Mouse (Mus musculus): ENCODE results near the gene Ugp2. TPM values are rescaled to one million over a fixed set of nuclear protein-coding genes. Genes with fewer than 3 reads are reported as not detected.

Gene Ugp2
- polyA plus RNA-seq, 1 experiment from 2014 or later = 95.1 TPM

DNA sequence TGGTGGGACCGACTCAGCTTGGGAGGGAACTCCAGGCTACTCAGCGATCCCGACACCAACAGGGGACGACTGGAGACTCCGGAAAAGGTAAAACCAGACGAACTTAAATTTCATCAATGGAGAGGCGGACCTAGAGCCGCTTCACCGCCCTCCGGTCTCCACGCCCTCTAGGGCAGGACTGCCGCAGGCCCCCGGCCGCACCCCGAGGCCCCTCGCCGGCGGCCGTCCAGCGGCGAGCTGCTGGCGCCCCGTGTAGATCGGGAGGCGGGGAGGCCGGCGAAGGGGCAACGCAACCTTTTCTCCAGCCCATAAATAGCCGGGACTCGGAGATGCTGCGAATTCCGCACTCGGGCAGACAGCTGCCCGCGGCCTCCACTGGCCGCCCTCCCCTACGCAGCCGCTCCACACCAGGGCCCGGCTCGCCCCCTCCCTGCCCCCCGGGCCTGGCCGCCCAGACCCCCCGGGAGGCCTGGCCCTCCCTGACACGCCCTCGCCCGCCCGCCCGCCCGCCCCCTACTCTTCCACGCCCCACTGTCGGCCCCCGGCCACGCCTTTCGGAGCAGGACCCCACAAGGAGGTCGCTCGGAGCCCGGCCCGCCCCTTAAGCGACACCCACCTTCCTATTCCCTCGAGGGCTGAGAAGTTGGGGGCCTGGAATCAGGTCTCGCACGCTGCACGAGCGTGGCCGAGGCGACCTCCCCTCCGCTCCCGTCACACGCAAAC, 441 bp downstream of the Ugp2 start:
- Histone ChIP-seq H3K36me3 (no peaks in the 10 kb centered on the region), H3K27ac (peak overlapping the region; percentile 98), H3K9me3 (no peaks in the 10 kb centered on the region), H3K4me2 (peak overlapping the region; percentile 76), H3K4me3 (peak overlapping the region; percentile 74), H3K4me1 (peaks cover 22% of the 10 kb centered on the region), H3K9ac (peak overlapping the region; percentile 78), H3K27me3 (no peaks in the 10 kb centered on the region)
- ATAC-seq (ENCODE audit: borderline replicate concordance, extremely low read depth, low FRiP score, low TSS enrichment) = peak; percentile 97
- WGBS = under 1% methylated on average over 63 of the region's 69 CpGs

DNA sequence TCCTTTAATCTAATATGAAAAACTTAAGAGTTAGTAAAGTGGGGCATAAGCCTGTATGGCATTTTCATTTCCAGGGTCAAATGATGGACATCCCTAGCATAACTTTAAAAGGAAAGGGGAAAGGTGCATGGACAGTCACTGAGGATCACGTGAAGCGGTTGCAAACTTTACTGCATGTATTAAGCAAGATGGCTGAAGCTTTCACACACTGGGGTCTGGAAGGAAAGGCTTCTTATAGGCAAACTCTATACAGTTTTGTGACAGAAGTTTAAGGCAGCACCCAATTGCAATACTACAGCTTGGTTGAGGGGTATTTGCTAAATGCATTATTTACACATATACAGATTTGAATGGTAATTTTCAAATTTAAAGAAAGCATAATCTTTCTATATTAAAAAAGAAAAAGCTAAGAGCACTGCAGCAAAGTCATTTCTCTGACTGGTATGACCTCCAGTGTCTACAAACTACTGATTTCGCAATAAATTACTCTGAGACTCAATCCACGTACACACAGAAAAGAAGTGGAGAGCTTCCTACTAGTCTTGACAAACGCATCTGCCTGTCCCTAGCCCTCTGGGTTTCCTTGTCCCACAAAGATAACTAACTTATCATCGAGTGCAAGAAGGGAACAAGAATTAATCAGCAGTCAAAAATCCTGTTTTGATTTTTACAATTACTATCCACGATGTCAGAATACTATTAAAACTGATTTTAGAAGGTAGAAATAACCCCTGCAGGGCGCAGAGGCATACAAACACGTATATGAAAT, 1.6 kb downstream of the Ugp2 start:
- no peaks in the 10 kb centered on the region for H3K9me3 ChIP-seq
- ATAC-seq (ENCODE audit: borderline replicate concordance, extremely low read depth, low FRiP score, low TSS enrichment) = no peak
- peak overlapping the region; percentile 98 for H3K27ac ChIP-seq
- WGBS = 8% methylated on average over 9 of the region's 9 CpGs
- H3K4me1 ChIP-seq = peaks cover 22% of the 10 kb centered on the region
- H3K4me2 ChIP-seq = peak overlapping the region; percentile 76
- no peaks in the 10 kb centered on the region for H3K36me3 ChIP-seq
- H3K9ac ChIP-seq = peak overlapping the region; percentile 78
- H3K4me3 ChIP-seq = peak overlapping the region; percentile 74
- no peaks in the 10 kb centered on the region for H3K27me3 ChIP-seq

DNA sequence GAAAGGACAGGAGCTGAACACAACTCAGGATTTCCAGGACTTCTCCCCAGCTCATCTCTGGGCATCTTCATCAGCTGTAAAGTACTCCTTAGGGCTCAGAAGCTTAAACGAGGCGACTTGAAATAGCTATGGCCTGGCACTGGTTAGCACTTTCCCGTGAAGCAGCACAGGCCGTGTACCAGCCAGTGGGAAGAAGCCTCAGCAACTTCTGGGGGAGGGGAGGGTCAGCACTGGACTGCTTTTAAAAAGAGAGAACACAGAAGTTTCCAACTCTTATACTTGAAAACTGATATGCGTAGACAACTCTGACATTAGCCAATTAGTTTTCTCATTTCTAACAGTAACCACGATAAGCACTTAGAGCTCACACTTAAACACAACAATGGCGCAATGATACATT, 2.5 kb downstream of the Ugp2 start:
- WGBS = 32% methylated on average over 7 of the region's 7 CpGs
- Histone ChIP-seq H3K9ac (no peak overlapping the region), H3K4me1 (peaks cover 22% of the 10 kb centered on the region), H3K27me3 (no peaks in the 10 kb centered on the region), H3K4me2 (peak overlapping the region; percentile 76), H3K9me3 (no peaks in the 10 kb centered on the region), H3K36me3 (no peaks in the 10 kb centered on the region), H3K27ac (no peak overlapping the region), H3K4me3 (peak overlapping the region; percentile 74)
- ATAC-seq (ENCODE audit: borderline replicate concordance, extremely low read depth, low FRiP score, low TSS enrichment) = no peak

DNA sequence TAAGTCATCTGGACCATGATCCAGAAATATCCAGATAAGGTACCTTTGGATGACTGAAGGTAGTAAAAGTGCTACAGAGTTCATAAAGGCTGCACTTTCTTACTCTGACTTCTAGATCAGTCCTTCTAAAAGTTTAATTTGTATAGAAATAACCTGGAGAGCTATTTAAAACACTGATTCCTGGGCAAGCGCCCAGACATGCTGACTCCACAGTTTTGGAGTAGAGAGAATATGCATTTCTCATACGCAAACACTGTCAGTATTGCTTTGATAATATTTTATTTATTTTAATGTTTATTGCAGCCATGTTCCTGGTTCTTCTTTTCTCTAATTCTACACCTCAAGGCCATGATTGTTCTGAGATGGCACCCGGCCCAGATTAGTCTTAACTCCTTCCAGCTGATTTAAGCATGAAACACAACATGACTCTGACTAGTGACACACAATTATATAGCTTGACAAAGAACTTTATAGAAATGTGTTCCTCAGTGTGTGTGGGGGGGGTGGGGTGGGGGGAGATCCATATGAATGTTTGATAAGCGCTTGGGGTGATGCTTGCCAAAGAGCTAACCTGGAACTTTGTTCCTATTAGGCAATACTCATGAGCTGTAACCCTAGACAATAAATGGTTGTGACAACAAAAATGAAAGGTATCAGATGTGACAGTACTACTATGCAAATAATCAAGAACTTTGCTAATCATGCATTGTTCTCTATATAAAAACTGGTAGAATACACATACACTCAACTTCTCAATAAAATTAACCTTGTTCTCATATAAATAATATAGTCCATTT, 7.7 kb downstream of the Ugp2 start:
- ATAC-seq (ENCODE audit: borderline replicate concordance, extremely low read depth, low FRiP score, low TSS enrichment) = no peak

DNA sequence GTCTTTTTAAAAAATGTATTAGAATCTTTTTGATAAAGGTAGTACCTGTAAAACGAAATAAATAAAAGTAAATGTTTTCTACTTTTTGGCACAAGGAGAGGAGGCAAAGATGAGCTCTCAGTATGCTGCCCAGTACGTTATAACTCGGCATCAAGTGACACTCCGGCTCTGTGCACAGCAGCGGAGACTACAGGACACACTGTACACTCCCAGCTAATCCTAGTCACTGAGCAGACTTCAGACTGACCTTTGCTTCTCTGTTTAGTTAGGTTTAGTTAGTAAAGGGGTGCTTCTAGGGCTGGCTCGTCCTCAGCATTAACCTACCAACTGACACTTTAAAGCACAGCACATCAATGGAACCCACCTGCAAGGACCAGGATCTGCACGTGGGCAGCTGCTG, 19.7 kb downstream of the Ugp2 start:
- Histone ChIP-seq H3K9me3 (no peaks in the 10 kb centered on the region), H3K36me3 (peaks cover 9% of the 10 kb centered on the region; the same call in 1 of the 2 replicates), H3K4me2 (no peak overlapping the region), H3K9ac (no peak overlapping the region), H3K4me1 (no peaks in the 10 kb centered on the region), H3K27me3 (no peaks in the 10 kb centered on the region), H3K27ac (no peak overlapping the region), H3K4me3 (no peak overlapping the region)
- WGBS = 89% methylated on average over 7 of the region's 7 CpGs
- ATAC-seq (ENCODE audit: borderline replicate concordance, extremely low read depth, low FRiP score, low TSS enrichment) = no peak

More for the DNA sequence above, 7.7 kb downstream of the Ugp2 start:
- H3K27me3 ChIP-seq = no peaks in the 10 kb centered on the region
- 81% methylated on average over 4 of the region's 4 CpGs for WGBS
- H3K9ac ChIP-seq = no peak overlapping the region
- H3K4me1 ChIP-seq = peaks cover 14% of the 10 kb centered on the region; the same call in 1 of the 2 replicates
- no peaks in the 10 kb centered on the region for H3K36me3 ChIP-seq
- H3K27ac ChIP-seq = no peak overlapping the region
- no peaks in the 10 kb centered on the region for H3K9me3 ChIP-seq
- H3K4me3 ChIP-seq = no peak overlapping the region
- no peak overlapping the region for H3K4me2 ChIP-seq

DNA sequence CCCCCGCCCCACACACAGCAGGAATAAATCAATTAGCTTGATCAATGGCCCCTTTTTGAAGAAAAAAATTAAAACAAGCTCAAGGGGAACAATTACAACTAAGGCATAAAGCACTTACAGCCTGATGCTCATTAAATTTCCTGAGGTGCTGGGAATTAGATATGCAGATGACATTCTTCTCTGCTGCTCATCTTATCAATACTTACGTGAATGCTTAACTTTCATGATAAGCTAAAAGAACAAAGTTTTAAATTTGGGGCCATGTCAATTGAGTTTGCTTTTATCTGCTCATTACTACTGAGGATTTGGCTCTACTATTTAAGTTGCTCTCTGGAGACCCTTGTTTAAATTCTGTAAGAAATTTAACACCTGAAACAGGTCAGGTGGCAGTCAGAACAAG, 22.1 kb downstream of the Ugp2 start:
- H3K27ac ChIP-seq = no peak overlapping the region
- ATAC-seq (ENCODE audit: borderline replicate concordance, extremely low read depth, low FRiP score, low TSS enrichment) = no peak
- H3K36me3 ChIP-seq = peaks cover 9% of the 10 kb centered on the region; the same call in 1 of the 2 replicates
- no peaks in the 10 kb centered on the region for H3K4me1 ChIP-seq
- no peaks in the 10 kb centered on the region for H3K9me3 ChIP-seq
- H3K4me2 ChIP-seq = no peak overlapping the region
- H3K4me3 ChIP-seq = no peak overlapping the region
- no peaks in the 10 kb centered on the region for H3K27me3 ChIP-seq
- H3K9ac ChIP-seq = no peak overlapping the region
- 86% methylated on average over 2 of the region's 2 CpGs for WGBS

DNA sequence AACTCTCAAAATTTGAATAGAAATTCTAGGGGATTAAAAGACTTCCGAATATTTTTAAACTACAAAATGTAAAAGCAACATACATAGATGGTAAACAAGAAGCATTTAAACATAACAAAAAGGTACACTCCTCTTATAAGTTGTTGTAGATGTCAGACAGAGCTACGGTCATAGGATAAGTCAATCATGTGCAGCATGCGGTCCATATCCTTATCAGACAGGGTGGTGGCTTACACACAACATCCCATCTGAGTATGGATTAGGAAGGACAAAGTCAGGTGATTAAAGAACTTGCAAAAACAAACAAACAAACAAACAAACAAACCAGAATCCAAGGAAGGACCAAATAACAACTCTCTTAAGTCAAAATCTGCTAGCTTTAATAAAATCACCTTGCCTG, 25.0 kb downstream of the Ugp2 start:
- Histone ChIP-seq H3K36me3 (peaks cover 6% of the 10 kb centered on the region), H3K9me3 (no peaks in the 10 kb centered on the region)

DNA sequence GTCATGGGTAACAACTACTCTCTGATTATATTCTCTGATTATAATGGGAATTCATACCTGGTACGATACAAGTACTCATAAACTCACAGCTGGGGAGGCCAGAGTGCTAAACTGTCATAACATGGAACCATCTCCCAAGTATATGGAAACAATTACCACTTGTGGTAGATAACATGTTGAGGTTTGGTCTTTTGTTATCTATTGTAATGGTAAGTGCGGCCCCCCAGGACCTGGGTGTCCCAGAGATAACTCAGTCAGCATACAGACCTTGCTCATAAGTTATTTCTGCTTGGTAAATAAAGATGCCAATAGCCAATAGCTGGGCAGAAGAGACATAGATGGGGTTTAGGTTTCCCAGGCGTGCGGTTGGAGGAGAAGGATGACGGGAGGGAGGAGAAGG, 27.5 kb downstream of the Ugp2 start:
- Histone ChIP-seq H3K36me3 (peaks cover 6% of the 10 kb centered on the region), H3K27me3 (no peaks in the 10 kb centered on the region), H3K9ac (no peak overlapping the region), H3K9me3 (no peaks in the 10 kb centered on the region), H3K4me1 (no peaks in the 10 kb centered on the region), H3K4me2 (no peak overlapping the region), H3K4me3 (no peak overlapping the region), H3K27ac (no peak overlapping the region)
- ATAC-seq (ENCODE audit: borderline replicate concordance, extremely low read depth, low FRiP score, low TSS enrichment) = no peak
- 94% methylated on average over 5 of the region's 5 CpGs for WGBS

More for the DNA sequence above, 25.0 kb downstream of the Ugp2 start:
- Histone ChIP-seq H3K4me1 (no peaks in the 10 kb centered on the region), H3K27ac (no peak overlapping the region), H3K27me3 (no peaks in the 10 kb centered on the region), H3K4me3 (no peak overlapping the region), H3K9ac (no peak overlapping the region), H3K4me2 (no peak overlapping the region)
- 90% methylated on average over 3 of the region's 3 CpGs for WGBS
- no peak for ATAC-seq (ENCODE audit: borderline replicate concordance, extremely low read depth, low FRiP score, low TSS enrichment)

DNA sequence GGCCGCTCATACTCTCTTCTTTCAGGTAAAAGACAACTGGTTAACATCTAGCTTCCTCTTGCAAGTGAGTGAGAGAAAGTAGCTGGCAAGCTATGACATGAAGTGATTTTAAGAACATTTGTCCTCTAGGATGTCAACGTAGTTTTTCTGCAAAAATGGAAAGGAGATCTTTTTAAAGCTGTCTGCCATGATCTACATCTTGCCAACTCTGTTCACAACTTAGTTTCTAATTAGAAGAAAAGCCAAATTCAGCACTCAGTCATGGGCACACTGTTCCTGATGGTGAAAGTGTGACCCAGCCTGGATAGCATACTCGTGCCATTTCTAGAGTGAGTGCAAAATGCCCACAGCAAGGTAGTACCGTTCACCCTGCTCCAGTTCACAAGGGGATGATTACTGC, 31.9 kb downstream of the Ugp2 start:
- Histone ChIP-seq H3K9me3 (no peaks in the 10 kb centered on the region), H3K4me3 (no peak overlapping the region), H3K27ac (no peak overlapping the region), H3K4me2 (no peak overlapping the region), H3K36me3 (no peaks in the 10 kb centered on the region; the same call in 1 of the 2 replicates), H3K27me3 (no peaks in the 10 kb centered on the region), H3K4me1 (no peaks in the 10 kb centered on the region), H3K9ac (no peak overlapping the region)
- WGBS = 90% methylated on average over 4 of the region's 4 CpGs
- no peak for ATAC-seq (ENCODE audit: borderline replicate concordance, extremely low read depth, low FRiP score, low TSS enrichment)

DNA sequence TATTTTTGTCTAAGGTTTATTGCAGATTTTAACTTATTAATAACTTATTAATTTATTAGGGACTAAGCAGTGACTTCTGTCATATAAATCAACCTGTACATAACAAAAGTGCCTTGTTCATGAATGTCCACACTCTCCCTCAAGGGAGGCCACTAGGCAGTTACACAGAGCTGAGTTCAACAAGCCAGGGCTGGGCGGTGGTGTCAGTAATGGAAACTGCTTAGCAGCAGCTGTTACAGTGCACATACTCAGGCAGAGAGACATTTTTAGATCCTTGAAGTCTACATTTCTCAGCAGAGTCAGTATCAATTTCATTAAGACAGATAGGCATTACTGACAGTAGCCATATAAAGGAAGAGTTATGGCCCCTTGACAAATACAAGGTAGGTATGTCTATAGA, 33.1 kb downstream of the Ugp2 start:
- H3K9ac ChIP-seq = no peak overlapping the region
- H3K4me3 ChIP-seq = no peak overlapping the region
- H3K27ac ChIP-seq = no peak overlapping the region
- peaks cover 5% of the 10 kb centered on the region for H3K36me3 ChIP-seq
- no peaks in the 10 kb centered on the region for H3K9me3 ChIP-seq
- 83% methylated on average over 1 of the region's 1 CpGs for WGBS
- no peaks in the 10 kb centered on the region for H3K27me3 ChIP-seq
- ATAC-seq (ENCODE audit: borderline replicate concordance, extremely low read depth, low FRiP score, low TSS enrichment) = no peak
- no peaks in the 10 kb centered on the region for H3K4me1 ChIP-seq
- H3K4me2 ChIP-seq = no peak overlapping the region

DNA sequence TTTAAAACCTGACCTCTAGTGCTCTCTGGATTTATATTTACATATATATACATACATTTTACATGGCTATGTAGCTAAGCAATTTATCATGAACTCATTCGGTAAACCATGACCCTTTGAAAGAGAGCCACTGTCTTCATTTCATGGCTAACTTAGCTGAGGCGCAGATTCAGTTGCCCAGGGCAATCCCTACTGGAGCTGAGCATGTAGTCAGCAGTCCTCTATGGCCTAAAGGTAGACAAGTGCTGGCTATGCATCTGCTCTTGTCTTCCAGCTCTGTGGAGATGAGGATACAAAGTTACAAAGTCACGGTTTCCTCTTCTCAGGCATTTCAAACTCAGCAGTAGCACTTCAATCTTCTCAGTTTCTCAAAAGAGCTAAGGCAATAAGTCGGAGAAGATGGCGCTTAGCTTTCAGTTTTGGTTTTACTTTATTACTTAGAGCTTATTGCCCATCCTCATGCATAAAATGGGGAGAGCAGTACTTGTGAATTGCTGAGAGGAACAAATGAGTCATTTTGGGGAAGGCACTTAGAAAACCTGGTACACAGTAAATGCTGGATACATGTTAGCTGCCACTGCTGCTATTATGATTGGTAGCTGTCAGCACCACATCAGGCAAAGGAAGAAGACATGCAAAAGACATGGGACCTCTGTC, 38.2 kb downstream of the Ugp2 start:
- Histone ChIP-seq H3K9me3 (no peaks in the 10 kb centered on the region), H3K27ac (no peak overlapping the region), H3K4me3 (no peak overlapping the region), H3K36me3 (peaks cover 33% of the 10 kb centered on the region), H3K27me3 (no peaks in the 10 kb centered on the region), H3K9ac (no peak overlapping the region), H3K4me2 (no peak overlapping the region), H3K4me1 (no peaks in the 10 kb centered on the region)
- ATAC-seq (ENCODE audit: borderline replicate concordance, extremely low read depth, low FRiP score, low TSS enrichment) = no peak
- WGBS = 91% methylated on average over 5 of the region's 5 CpGs
